Mouse (Mus musculus) limb, embryonic 12.5 days (tissue): Measurements from ENCODE around the gene Tns2. TPM values are rescaled to one million over a fixed set of nuclear protein-coding genes. Genes with fewer than 3 reads are reported as not detected.

Source experiments
- ATAC-seq: fragments of 200-750 bp; cut with Nextera tagmentation; 2 replicates; pipeline ENCODE4 v1.8.0; 2017; ENCODE audit warnings: low read depth, moderate TSS enrichment; ENCODE audit not compliant: insufficient number of reproducible peaks, insufficient read depth, low FRiP score, low TSS enrichment
- H3K27ac ChIP-seq: fragments of 300-500 bp; sonication (generic); 2 replicates; pipeline ENCODE4 v1.5.1; 2016; ENCODE audit warnings: mild to moderate bottlenecking, moderate library complexity
- H3K27me3 ChIP-seq: fragments of 300-500 bp; sonication (generic); 2 replicates; pipeline ENCODE4 v1.6.1; 2016; ENCODE audit warnings: mild to moderate bottlenecking, moderate library complexity
- H3K36me3 ChIP-seq: fragments of 300-500 bp; sonication (generic); 2 replicates; pipeline ENCODE4 v1.6.1; 2016; ENCODE audit warnings: mild to moderate bottlenecking, moderate library complexity
- H3K4me1 ChIP-seq: fragments of 300-500 bp; sonication (generic); replicated peaks from 2 replicates; pipeline ENCODE4 v1.6.1; 2016
- H3K4me2 ChIP-seq: fragments of 300-500 bp; sonication (generic); 2 replicates; pipeline ENCODE4 v1.6.1; 2016; ENCODE audit warnings: mild to moderate bottlenecking, moderate library complexity
- H3K4me3 ChIP-seq: fragments of 300-500 bp; sonication (generic); replicated peaks from 2 replicates; pipeline ENCODE4 v1.5.1; 2016; ENCODE audit warnings: mild to moderate bottlenecking
- H3K9ac ChIP-seq: fragments of 300-500 bp; sonication (generic); replicated peaks from 2 replicates; pipeline ENCODE4 v1.6.1; 2016; ENCODE audit warnings: mild to moderate bottlenecking, moderate library complexity
- H3K9me3 ChIP-seq: fragments of 300-500 bp; sonication (generic); 2 replicates; pipeline ENCODE4 v1.6.1; 2016; ENCODE audit warnings: mild to moderate bottlenecking, moderate library complexity
- WGBS: fragments of 180-500 bp; shearing (Covaris S2); methylation state at CpG from one replicate; pipeline ENCODE4 v1.1.7; 2016; 5-methylcytosine and 5-hydroxymethylcytosine counted together
- polyA plus RNA-seq: library from polyadenylated mRNA; unstranded; fragments of >200 nt; fragmentation: Nextera tagmentation; extraction: Ambion mirVana; gene quantifications from 2 replicates; pipeline ENCODE4 v1.2.1, GENCODE M21; 2016

Gene Tns2
- polyA plus RNA-seq, 1 experiment from 2014 or later, result 16.6 TPM

GRCm38 (mm10) chr15:102163900-102164693 is 63.9 kb downstream of the Tns2 start:
- Histone ChIP-seq H3K4me2 (no peak overlapping the region), H3K4me3 (no peak overlapping the region), H3K9me3 (no peaks in the 10 kb centered on the region), H3K27ac (no peak overlapping the region), H3K36me3 (no peaks in the 10 kb centered on the region), H3K4me1 (peaks cover 23% of the 10 kb centered on the region), H3K9ac (no peak overlapping the region), H3K27me3 (no peaks in the 10 kb centered on the region)
- 64% methylated on average over 3 of the region's 3 CpGs for WGBS
- no peak for ATAC-seq

- H3K4me3 ChIP-seq, result no peak overlapping the region
- H3K9ac ChIP-seq, result no peak overlapping the region
- H3K27ac ChIP-seq, result 0 out of 2 replicates have a peak overlapping the region, but pooled peaks have one; percentile 41
- no peak overlapping the region for H3K4me2 ChIP-seq
- H3K4me1 ChIP-seq, result peaks cover 23% of the 10 kb centered on the region
- no peaks in the 10 kb centered on the region; the same call in 1 of the 2 replicates for H3K36me3 ChIP-seq
- no peaks in the 10 kb centered on the region for H3K9me3 ChIP-seq
- 46% methylated on average over 6 of the region's 6 CpGs for WGBS
- no peak for ATAC-seq
- no peaks in the 10 kb centered on the region for H3K27me3 ChIP-seq
Observed at GRCm38 (mm10) chr15:102165468-102166100, 65.4 kb downstream of the Tns2 start.

Other genes starting within 250 kb of the Tns2 start
- 1.5 and 2.0 TPM in 2 replicates for gene Krt1, start 249.6 kb upstream of the Tns2 start, polyA plus RNA-seq
- gene Krt77, start 230.7 kb upstream of the Tns2 start, polyA plus RNA-seq, result not detected in 2 replicates
- not detected in 2 replicates for gene Krt76, start 207.5 kb upstream of the Tns2 start, polyA plus RNA-seq
- gene Krt4, start 175.7 kb upstream of the Tns2 start, polyA plus RNA-seq, result 0.13 TPM in 1 of 2 replicates, not detected in the other
- 0.17 TPM in 1 of 2 replicates, not detected in the other for gene Krt79, start 160.1 kb upstream of the Tns2 start, polyA plus RNA-seq
- gene Krt78, start 146.1 kb upstream of the Tns2 start, polyA plus RNA-seq, result not detected in 2 replicates
- 10.3 and 11.3 TPM in 2 replicates for gene Krt8, start 95.9 kb upstream of the Tns2 start, polyA plus RNA-seq
- gene Krt18, start 72.2 kb upstream of the Tns2 start, polyA plus RNA-seq, result 21.2 and 21.5 TPM in 2 replicates
- 121 and 124 TPM in 2 replicates for gene Eif4b, start 26.6 kb upstream of the Tns2 start, polyA plus RNA-seq
- gene Spryd3, start 35.8 kb downstream of the Tns2 start, polyA plus RNA-seq, result 12.9 and 16.8 TPM in 2 replicates
- gene Igfbp6, start 43.9 kb downstream of the Tns2 start, polyA plus RNA-seq, result 0.96 and 1.2 TPM in 2 replicates
- 0.15 TPM in 1 of 2 replicates, not detected in the other for gene Soat2, start 50.1 kb downstream of the Tns2 start, polyA plus RNA-seq
- gene Zfp740, start 102.8 kb downstream of the Tns2 start, polyA plus RNA-seq, result 108 and 115 TPM in 2 replicates
- 70.6 and 72.9 TPM in 2 replicates for gene Csad, start 104.3 kb downstream of the Tns2 start, polyA plus RNA-seq
- gene Itgb7, start 131.5 kb downstream of the Tns2 start, polyA plus RNA-seq, result 2.9 and 3.3 TPM in 2 replicates
- gene Rarg, start 157.1 kb downstream of the Tns2 start, polyA plus RNA-seq, result 137 TPM in 2 replicates
- 1.3 and 1.4 TPM in 2 replicates for gene Gm9918, start 170.2 kb downstream of the Tns2 start, polyA plus RNA-seq
- 56.1 and 58.8 TPM in 2 replicates for gene Mfsd5, start 179.0 kb downstream of the Tns2 start, polyA plus RNA-seq
- gene Espl1, start 195.9 kb downstream of the Tns2 start, polyA plus RNA-seq, result 42.7 and 49.3 TPM in 2 replicates
- 431 and 445 TPM in 2 replicates for gene Pfdn5, start 225.7 kb downstream of the Tns2 start, polyA plus RNA-seq
- 117 and 120 TPM in 2 replicates for gene Myg1, start 231.3 kb downstream of the Tns2 start, polyA plus RNA-seq